Mouse (Mus musculus) midbrain, embryonic 10.5 days (tissue): ENCODE measurements around the gene Exoc2. TPM values are rescaled to one million over a fixed set of nuclear protein-coding genes. Genes with fewer than 3 reads are reported as not detected.

Source experiments
- DNase-seq: peaks from one replicate; pipeline ENCODE4 v3.0.0-alpha.2; 2017; ENCODE audit warnings: low spot score
- H3K27ac ChIP-seq: fragments of 300-500 bp; sonication (generic); replicated peaks from 2 replicates; pipeline ENCODE4 v1.5.1; 2016; ENCODE audit warnings: mild to moderate bottlenecking
- H3K27me3 ChIP-seq: fragments of 300-500 bp; sonication (generic); 2 replicates; pipeline ENCODE4 v1.6.1; 2016; ENCODE audit warnings: low read depth, mild to moderate bottlenecking; ENCODE audit not compliant: poor library complexity, severe bottlenecking
- H3K36me3 ChIP-seq: fragments of 300-500 bp; sonication (generic); 2 replicates; pipeline ENCODE4 v1.6.1; 2016; ENCODE audit warnings: mild to moderate bottlenecking, moderate library complexity
- H3K4me1 ChIP-seq: fragments of 300-500 bp; sonication (generic); 2 replicates; pipeline ENCODE4 v1.6.1; 2016
- H3K4me3 ChIP-seq: fragments of 300-500 bp; sonication (generic); 2 replicates; pipeline ENCODE4 v1.5.1; 2016; ENCODE audit warnings: mild to moderate bottlenecking, moderate library complexity
- H3K9me3 ChIP-seq: fragments of 300-500 bp; sonication (generic); replicated peaks from 2 replicates; pipeline ENCODE4 v1.6.1; 2016; ENCODE audit warnings: mild to moderate bottlenecking
- WGBS: fragments of 180-500 bp; shearing (Covaris S2); methylation state at CpG from one replicate; pipeline ENCODE4 v1.1.7; 2016; 5-methylcytosine and 5-hydroxymethylcytosine counted together
- polyA plus RNA-seq: library from polyadenylated mRNA; unstranded; fragments of >200 nt; fragmentation: Nextera tagmentation; extraction: Ambion mirVana; gene quantifications from 2 replicates; pipeline ENCODE4 v1.2.1, GENCODE M21; 2016

Exoc2 gene
- polyA plus RNA-seq, 1 experiment from 2014 or later: 36.2 TPM

DNA sequence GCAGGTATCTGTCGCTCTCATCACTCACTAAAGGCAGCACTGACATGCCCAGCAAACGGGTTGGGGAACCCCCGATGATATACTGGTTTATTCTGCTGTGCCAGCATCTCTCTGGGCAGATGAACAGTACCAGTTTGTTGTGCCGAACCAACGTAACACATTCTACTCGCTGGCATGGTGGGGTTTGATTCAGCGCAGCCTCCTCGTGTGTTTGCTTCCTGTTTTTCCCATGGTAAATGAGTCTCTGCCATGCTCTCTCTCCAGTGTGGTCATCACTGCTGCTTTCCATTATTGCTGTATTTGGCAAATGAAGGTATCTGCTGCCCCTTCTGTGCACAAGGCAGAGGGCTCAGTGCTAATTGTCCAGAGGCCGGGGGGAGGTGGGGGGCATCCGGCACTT is 15.8 kb upstream of the Exoc2 start:
- peaks cover 13% of the 10 kb centered on the region for H3K4me1 ChIP-seq
- no peak overlapping the region for H3K27ac ChIP-seq
- peaks cover 40% of the 10 kb centered on the region for H3K27me3 ChIP-seq
- no peaks in the 10 kb centered on the region for H3K36me3 ChIP-seq
- 85% methylated on average over 10 of the region's 10 CpGs for WGBS
- H3K4me3 ChIP-seq: no peak overlapping the region
- no peaks in the 10 kb centered on the region for H3K9me3 ChIP-seq
- DNase-seq: no peak

DNA sequence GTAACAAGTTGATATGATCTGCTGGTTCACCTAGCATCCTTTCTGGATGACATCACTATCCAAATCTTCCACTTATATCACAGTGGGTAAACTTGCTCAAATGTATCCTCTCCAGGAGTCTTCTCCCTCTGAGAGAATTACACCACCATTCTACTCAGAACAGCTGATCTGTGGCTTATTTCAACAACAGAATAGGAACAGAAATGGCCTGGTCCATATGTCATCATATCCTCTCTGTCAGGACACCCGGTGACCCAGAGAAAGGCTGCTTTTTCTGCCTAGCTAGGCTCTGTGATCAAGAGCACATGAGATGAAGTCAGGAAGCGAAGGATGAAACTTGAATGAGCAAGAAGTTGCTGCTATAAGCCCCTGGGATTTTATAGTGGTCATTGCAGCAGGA is 13.8 kb upstream of the Exoc2 start:
- H3K9me3 ChIP-seq: no peaks in the 10 kb centered on the region
- no peak for DNase-seq
- peaks cover 13% of the 10 kb centered on the region for H3K4me1 ChIP-seq
- H3K27me3 ChIP-seq: peaks cover 43% of the 10 kb centered on the region
- no peak overlapping the region for H3K4me3 ChIP-seq
- WGBS: 89% methylated on average over 2 of the region's 2 CpGs
- no peaks in the 10 kb centered on the region for H3K36me3 ChIP-seq
- H3K27ac ChIP-seq: no peak overlapping the region

DNA sequence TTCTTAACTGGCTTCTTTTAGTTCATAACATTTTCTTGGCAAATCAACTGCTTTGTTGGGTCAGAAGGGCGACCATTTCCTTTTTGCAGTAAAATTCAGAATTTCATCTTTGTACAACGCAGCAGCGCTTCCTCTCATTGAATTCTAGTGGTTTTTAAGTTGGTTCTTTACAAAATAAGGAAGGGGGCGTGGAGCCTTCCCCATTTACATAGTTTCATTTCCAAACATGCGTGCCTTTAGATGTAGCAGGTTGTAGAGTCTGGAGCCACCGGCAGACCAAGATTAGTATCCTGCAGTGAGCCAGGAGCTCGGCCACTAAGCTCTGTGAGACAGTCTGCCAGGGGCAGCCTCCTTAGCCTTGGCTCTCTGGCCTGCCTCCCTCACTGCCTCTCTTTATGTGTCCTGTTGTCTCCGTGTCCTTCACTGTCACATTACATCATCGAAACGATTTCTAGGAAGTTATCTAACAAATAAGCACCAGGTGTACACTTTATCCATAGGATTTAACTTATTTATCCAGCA is 13.1 kb upstream of the Exoc2 start:
- peaks cover 42% of the 10 kb centered on the region for H3K27me3 ChIP-seq
- no peaks in the 10 kb centered on the region for H3K9me3 ChIP-seq
- H3K27ac ChIP-seq: no peak overlapping the region

DNA sequence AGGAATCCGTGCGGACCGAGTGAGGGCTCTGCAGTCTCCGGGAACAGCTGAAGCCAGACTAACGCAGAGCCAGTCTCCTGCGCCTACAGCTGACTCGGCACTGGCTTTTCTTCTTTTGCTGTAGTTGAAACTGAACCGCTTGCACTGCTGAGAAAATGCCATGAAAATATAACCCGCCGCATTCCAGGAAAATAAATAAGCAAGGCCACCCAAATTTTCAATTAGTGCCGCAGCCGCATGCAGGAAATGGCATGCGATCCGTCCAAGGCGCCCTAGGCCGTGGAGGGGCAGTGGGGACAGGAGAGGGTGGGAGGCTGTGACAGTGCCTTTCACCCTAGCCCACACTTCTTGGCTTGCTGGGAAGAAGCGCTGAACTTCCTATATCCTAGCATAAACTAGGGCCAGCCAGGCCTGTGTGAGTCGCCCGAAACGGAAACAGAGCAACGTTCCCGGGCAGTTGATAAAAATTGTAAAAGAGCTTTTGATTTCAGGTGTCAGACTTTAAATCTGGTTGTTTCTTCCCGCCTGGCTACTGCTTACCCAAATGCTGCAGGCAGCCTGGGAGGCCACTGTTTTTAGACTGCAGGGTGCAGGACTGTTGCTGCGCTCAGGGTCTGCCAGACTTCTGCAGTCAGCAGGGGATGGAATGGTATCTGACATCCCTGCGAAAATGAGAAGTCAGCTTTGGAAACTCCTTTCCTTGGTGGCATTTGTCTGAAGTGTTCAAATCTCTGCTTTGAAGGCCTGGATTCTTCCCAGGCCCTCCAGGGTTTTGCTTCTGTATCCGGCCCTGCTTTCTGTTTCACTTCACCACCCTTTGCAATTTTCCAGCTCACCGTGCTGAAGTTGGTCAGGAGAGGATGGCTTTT is 11.9 kb upstream of the Exoc2 start:
- H3K4me1 ChIP-seq: peaks cover 13% of the 10 kb centered on the region
- 16% methylated on average over 27 of the region's 27 CpGs for WGBS
- peak; percentile 63 for DNase-seq
- H3K27me3 ChIP-seq: peaks cover 38% of the 10 kb centered on the region
- no peaks in the 10 kb centered on the region for H3K36me3 ChIP-seq
- H3K27ac ChIP-seq: peak overlapping the region; percentile 38; the same call in 1 of the 2 replicates
- peak overlapping the region; percentile 50 for H3K4me3 ChIP-seq
- H3K9me3 ChIP-seq: no peaks in the 10 kb centered on the region

More for the DNA sequence above, 13.1 kb upstream of the Exoc2 start:
- WGBS: 74% methylated on average over 10 of the region's 10 CpGs
- H3K4me3 ChIP-seq: no peak overlapping the region
- H3K36me3 ChIP-seq: no peaks in the 10 kb centered on the region
- peaks cover 13% of the 10 kb centered on the region for H3K4me1 ChIP-seq
- DNase-seq: no peak

DNA sequence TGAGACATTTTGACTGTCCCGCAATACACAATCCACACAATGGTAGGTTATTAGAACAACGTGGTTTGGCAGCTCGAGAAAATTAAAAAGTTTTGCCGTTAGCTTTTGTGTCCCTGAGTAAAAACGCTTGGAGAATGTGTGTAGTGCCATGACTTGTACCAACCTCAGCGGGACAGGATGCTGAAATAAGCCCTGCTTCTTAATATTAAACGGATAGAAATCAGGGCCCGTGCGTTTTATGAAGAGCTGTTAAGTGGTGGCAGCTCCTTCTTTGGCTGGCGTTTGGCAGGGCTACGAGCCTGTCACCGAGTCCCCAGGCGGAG is 11.3 kb upstream of the Exoc2 start:
- no peaks in the 10 kb centered on the region for H3K36me3 ChIP-seq
- H3K4me1 ChIP-seq: peaks cover 13% of the 10 kb centered on the region
- WGBS: 25% methylated on average over 13 of the region's 13 CpGs
- peak overlapping the region; percentile 50 for H3K4me3 ChIP-seq
- peaks cover 38% of the 10 kb centered on the region for H3K27me3 ChIP-seq
- peak overlapping the region; percentile 38; the same call in 1 of the 2 replicates for H3K27ac ChIP-seq
- DNase-seq: no peak
- H3K9me3 ChIP-seq: no peaks in the 10 kb centered on the region

DNA sequence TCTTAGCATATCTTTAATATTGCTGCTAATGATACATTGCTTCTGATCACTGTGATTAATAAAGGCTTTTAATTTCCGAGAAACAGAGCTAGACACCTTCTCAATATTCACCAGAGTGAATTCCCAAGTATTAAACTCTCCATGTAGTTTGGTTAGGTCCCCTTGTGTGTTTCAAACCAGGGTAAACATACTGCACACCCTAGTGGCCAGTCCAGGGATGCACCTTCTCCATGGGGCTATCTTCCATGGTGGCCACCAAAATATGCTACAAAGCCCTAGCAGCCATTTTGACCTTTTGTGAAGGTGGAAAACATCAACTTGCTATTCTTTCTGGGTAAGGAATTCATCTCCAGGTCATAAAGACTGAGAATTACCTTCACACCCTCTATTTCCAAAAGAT is 7.8 kb upstream of the Exoc2 start:
- Histone ChIP-seq H3K4me1 (peaks cover 13% of the 10 kb centered on the region), H3K27me3 (peaks cover 26% of the 10 kb centered on the region), H3K9me3 (no peaks in the 10 kb centered on the region), H3K4me3 (no peak overlapping the region), H3K27ac (no peak overlapping the region), H3K36me3 (no peaks in the 10 kb centered on the region)
- WGBS: 59% methylated on average over 1 of the region's 1 CpGs
- DNase-seq: no peak

DNA sequence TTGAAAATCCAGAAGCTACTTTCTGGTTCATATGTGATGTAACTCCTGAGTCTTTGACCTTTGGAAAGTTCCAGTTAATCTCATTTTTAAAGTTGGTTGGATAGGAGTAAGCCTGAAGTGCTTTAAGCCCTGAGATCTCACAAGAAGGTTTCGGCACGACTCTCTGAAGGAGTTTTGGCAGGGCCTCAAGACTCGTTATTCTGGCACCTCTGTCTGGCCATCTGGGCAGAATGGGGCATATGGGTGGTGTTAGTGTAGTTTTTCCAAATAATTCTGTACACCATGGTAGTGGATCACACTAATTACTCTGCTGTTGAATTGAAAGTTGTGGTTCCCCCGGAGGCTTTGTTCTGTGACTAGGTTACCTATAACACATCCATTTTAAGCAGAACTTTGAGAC is 4.3 kb upstream of the Exoc2 start:
- DNase-seq: no peak
- WGBS: 74% methylated on average over 4 of the region's 4 CpGs
- Histone ChIP-seq H3K4me1 (peaks cover 9% of the 10 kb centered on the region), H3K9me3 (no peaks in the 10 kb centered on the region), H3K4me3 (no peak overlapping the region), H3K36me3 (no peaks in the 10 kb centered on the region), H3K27ac (no peak overlapping the region), H3K27me3 (no peaks in the 10 kb centered on the region)

DNA sequence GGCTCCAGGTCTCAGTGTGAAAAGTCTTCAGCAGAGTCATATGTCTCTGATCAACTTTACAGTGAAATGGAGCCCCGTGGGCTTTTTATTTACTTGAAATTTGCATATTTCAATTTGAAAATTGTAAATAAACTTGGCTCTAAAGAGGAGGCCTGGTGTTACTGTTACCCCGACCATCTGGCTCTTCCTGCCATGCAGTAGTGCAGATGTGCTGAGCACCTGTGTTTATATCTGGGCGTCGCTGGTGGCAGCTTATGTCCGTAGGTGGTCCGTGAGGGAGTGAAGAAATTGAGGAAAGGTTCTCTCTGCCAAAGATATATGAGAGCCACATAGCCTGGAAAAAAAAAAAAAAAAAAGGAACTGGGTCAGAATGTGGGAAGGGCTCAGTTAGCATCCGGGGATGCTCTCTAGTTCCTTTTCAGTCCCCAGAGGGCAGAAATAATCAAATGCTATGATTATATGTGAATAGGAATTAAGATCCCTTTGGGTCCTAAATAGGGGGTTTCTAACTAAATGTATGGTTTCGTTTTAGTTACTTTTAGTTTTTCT is 2.7 kb upstream of the Exoc2 start:
- H3K4me1 ChIP-seq: peaks cover 16% of the 10 kb centered on the region
- H3K36me3 ChIP-seq: no peaks in the 10 kb centered on the region
- no peak for DNase-seq
- H3K27me3 ChIP-seq: no peaks in the 10 kb centered on the region
- H3K4me3 ChIP-seq: no peak overlapping the region
- H3K27ac ChIP-seq: no peak overlapping the region
- no peaks in the 10 kb centered on the region for H3K9me3 ChIP-seq
- WGBS: 66% methylated on average over 8 of the region's 8 CpGs

DNA sequence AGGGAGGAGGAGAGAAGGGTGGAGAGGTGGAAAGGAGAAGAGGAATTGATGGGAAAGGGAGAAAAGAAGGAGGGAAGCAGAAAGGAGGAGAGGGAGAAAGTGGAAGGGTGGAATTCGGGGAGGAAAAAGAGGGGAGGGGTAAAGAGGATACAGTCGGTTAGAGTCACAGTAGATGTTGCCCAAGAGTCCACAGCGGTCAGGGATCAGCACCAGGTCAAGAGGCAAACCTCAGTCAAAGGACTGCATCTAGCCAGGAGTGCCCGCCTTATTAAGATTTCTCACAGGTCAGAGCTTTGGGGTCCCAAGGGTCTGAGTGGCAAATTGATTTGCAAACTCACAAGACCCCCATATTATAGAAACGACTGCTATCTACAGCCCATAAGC is 346 bp upstream of the Exoc2 start:
- peak overlapping the region; percentile 95 for H3K27ac ChIP-seq
- peaks cover 16% of the 10 kb centered on the region for H3K4me1 ChIP-seq
- 22% methylated on average over 5 of the region's 5 CpGs for whole genome bisulfite sequencing
- H3K9me3 ChIP-seq: no peaks in the 10 kb centered on the region
- no peaks in the 10 kb centered on the region for H3K36me3 ChIP-seq
- H3K4me3 ChIP-seq: peak overlapping the region; percentile 84
- no peaks in the 10 kb centered on the region for H3K27me3 ChIP-seq
- DNase-seq: peak; percentile 27

DNA sequence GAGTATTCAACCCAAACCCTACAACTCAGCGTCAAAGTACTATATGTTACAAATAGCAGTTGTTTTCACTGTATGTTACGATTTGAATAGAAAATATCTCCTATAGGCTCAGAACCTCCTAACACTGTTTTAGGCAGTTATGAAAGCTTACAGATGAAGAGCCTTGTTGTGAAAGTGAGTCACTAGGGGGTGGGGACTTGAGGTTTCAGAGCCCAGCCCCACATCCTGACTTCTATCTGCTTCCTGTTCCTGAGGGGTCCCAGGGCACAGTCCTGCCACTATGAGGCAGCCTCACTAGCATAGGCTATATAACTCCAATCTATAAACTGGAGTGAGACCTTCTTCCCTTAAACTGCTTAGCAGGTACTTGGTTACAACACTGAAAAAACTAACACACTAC is 1.8 kb downstream of the Exoc2 start:
- WGBS: 94% methylated on average over 2 of the region's 2 CpGs
- no peak overlapping the region for H3K4me3 ChIP-seq
- no peaks in the 10 kb centered on the region for H3K9me3 ChIP-seq
- H3K27ac ChIP-seq: no peak overlapping the region
- peaks cover 20% of the 10 kb centered on the region for H3K4me1 ChIP-seq
- H3K27me3 ChIP-seq: no peaks in the 10 kb centered on the region
- H3K36me3 ChIP-seq: no peaks in the 10 kb centered on the region
- DNase-seq: no peak

DNA sequence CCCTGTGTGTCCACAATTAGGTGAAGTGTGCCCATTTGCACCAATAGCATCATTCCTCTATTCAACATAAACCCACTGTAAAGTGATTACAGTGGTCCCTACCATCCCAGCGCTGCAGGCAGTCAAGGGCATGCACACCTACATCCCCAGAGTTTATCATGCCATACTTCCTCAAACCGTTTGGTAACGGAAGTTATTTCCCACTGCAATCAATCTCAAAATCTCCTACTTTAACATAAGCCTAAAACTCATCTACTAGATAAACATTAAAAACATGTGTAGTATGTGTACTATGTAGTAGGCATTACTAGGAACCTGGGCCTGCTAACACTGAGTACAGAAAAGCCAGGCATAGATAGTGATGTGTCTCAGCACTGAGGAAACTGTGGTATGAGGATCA is 2.8 kb downstream of the Exoc2 start:
- H3K4me1 ChIP-seq: peaks cover 30% of the 10 kb centered on the region

DNA sequence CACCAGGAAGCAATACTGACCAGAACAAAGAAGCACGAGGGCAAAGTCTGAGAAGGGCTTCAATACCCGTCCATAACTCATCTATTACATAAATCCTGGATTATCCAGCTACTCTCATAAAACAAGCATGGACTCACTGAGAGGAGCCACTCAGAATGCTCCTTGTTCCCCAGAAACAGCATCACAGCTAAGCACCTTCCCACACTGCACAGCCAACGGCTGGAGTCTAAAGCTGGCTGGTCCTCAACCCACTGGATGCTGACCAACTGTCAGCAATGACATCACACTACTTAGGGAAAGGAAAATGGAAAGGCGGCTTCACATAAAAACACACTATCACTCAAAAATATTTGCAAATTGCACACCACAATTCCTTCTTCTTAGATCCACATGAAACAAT is 5.6 kb downstream of the Exoc2 start:
- Histone ChIP-seq H3K9me3 (no peaks in the 10 kb centered on the region), H3K27me3 (no peaks in the 10 kb centered on the region), H3K36me3 (no peaks in the 10 kb centered on the region), H3K4me1 (peaks cover 32% of the 10 kb centered on the region), H3K27ac (no peak overlapping the region), H3K4me3 (no peak overlapping the region)
- no peak for DNase-seq
- WGBS: 76% methylated on average over 4 of the region's 4 CpGs

More for the DNA sequence above, 2.8 kb downstream of the Exoc2 start:
- no peak for DNase-seq
- no peaks in the 10 kb centered on the region for H3K27me3 ChIP-seq
- WGBS: 93% methylated on average over 3 of the region's 3 CpGs
- no peak overlapping the region for H3K4me3 ChIP-seq
- no peaks in the 10 kb centered on the region for H3K36me3 ChIP-seq
- no peaks in the 10 kb centered on the region for H3K9me3 ChIP-seq
- no peak overlapping the region for H3K27ac ChIP-seq

DNA sequence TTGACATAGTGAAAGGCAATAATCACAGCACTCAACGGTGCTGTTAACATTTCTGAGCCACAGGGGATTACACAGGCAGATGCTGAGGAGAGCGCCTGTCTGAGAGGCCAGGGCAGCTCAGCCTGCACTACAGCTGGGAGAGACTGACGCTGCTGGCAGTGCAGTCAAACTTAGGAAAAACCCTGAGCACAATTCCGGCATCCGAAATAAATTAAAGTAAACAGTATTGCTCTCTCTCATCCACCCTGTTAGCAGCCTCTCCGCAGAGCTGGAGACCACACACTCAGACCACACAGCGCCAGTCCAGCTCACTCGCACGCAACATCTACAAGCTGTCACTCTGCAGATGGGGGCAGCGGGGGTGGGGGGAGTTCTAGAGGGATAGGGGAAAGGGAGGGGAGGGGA is 7.4 kb downstream of the Exoc2 start:
- Histone ChIP-seq H3K9me3 (no peaks in the 10 kb centered on the region), H3K4me1 (peaks cover 32% of the 10 kb centered on the region), H3K27me3 (no peaks in the 10 kb centered on the region), H3K27ac (peak overlapping the region; percentile 58), H3K36me3 (no peaks in the 10 kb centered on the region), H3K4me3 (peak overlapping the region; percentile 37)
- 18% methylated on average over 10 of the region's 10 CpGs for whole genome bisulfite sequencing
- peak; percentile 48 for DNase-seq
